Mouse (Mus musculus) WW6 (cell line): Measurements from ENCODE around the gene Klkb1.
A peak's percentile ranks its signal among the peaks of the same experiment; 100 is the strongest.

Experiments used
- DNase-seq: peaks from one replicate; pipeline ENCODE4 v3.0.0-alpha.2; 2013; ENCODE audit warnings: low read depth, low spot score

The Klkb1 gene

DNA sequence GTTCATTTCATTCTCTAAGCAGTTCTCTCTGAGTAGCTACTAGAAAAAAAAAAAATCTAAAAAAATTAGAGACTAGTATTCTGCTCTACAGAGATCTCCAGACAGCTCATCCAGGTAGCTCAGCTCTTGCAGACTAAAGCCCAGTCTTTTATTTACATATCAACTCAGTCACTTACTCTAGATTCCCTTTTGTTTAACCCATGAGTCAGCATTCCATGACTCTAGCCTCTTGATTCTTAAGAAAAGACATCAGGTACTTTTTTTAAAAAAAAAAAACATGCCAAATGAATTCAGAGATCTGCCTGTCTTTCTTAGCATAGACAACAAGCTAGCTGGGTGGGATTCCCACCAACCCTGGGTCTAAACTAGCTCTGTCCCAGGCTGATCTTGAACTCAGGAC lies 26.2 kb downstream of the Klkb1 start:
- DNase-seq: no peak

DNA sequence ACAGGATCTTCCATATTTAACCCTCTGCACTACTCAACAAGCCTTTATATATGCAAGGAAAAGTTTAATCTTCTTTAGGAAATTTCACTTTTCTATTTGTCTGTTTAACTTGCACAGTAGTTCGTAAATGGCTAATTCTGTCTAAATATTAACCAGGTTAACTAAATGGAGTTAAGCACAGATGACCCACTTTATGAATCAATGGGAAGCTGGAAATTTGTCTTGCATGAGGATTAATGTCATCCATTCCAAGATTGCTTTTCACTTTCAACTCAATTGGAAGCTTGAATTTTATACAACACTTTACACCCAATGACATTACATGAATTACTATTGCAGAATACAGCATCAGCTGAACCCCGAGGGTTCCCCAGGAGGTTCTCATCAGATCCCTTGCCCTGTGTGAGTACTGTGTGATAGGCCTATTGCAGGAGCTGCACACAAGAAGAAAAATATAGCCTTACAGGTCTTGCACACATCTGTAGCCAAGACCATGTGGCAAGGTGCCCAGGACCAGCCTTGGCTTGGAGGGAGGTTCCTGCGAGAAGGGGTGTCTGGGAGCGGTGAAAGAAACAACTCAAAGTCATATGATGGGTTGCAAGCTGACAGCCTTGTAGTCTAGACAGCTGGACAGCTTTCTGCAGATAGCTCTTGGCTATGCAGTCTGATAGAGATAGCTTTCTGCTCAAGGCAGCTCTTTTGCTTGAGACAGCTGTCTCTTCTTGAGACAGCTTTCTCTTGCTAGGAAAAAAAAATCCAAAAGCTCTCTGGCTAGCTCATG lies 26.9 kb downstream of the Klkb1 start:
- DNase-seq: no peak

DNA sequence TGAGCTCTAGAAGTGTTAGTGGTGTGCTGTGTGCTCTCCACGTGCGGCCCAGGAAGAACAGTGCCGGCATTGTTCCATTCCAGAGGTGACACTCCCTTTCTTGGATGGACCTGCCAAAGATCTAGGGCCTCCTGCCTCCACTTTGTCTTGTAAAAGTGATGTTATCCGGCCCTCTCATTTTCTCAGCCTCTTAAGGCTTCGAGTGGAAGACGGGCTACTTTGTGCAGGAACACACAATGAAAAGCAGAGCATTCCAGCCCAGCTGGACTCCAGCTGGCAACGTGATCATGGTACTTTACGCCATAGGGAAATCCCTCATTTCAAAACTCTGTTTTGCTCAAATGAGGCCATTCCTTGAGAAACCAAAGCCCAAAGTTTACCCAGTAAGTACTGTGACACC lies 27.7 kb downstream of the Klkb1 start:
- no peak for DNase-seq

DNA sequence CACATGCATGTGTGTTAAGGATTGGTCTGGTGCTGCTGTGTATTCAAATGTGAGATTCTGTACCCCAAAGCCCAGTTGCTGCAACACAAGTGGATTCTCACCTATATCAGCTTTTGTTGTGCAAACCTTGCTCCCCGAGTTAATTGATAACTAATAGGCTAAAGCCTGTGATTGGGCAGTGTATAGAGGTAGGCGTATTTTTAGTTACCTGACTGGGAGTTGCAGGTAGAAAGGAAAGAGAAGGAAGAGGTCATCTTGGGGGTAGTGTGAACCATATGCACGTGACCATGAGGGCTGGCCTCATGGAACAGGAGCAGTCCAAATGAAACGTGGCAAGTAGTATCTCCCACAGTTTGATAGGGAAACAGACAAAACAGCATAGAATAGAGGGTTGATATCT lies 29.7 kb downstream of the Klkb1 start:
- DNase-seq: no peak

DNA sequence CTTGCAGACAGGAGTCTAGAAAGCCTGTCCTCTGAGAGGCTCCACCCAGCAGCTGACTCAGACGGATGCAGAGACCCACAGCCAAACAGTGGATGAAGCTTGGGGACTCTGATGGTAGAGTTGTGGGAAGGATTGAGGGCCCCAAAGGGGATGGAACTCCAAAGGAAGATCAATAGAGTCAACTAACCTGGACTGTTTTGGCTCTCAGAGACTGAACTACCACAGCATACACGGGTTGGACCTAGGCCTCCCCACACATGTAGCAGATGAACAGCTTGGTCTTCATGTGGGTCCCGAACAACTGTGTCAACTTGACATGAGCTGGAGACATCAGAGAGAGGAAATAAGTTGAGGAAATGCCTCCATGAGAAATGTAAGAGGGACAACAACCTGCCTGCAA lies 31.8 kb downstream of the Klkb1 start:
- DNase-seq: no peak

DNA sequence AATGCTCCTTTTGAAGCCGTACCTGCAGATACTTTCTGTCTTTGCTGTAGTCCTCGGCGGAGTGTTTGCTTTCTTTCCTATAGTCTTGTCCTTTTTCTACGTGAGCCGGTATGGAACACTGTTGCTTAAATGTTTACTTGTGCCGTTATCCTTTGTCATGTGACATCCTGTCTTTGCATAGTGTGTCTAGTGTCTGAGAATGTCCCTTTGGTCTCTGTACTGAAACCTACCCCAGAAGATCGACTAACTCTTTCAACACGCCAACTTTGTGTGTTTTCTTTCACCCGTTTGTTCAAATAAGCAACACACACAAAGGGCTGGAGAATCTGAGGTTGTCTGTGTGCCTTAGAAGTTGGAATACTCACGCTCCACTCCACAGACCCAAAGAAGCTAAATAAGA lies 32.7 kb downstream of the Klkb1 start, which contains the start of gene F11:
Gene F11 (minus strand): TSS at position 112 of the 400 bp plus-strand sequence.
- no peak for DNase-seq

DNA sequence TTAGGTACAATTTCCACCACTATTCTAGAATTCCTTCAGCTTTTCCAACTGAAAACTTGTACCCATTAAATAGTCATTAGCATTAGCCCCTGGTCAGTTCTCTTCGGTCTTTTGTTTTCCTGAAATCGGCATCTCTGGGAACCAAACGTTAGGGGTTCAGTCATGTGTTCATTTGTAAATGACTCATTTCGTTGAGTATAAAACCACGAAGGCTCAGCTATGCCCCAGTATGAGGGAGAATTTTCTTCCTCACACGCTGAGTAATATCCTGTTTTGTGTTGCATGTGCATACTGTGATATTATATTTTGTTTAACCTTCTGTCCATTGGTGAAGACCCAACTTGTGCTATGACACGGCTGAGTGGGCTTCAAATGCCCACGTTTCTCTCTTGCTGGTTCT lies 36.2 kb downstream of the Klkb1 start:
- no peak for DNase-seq

DNA sequence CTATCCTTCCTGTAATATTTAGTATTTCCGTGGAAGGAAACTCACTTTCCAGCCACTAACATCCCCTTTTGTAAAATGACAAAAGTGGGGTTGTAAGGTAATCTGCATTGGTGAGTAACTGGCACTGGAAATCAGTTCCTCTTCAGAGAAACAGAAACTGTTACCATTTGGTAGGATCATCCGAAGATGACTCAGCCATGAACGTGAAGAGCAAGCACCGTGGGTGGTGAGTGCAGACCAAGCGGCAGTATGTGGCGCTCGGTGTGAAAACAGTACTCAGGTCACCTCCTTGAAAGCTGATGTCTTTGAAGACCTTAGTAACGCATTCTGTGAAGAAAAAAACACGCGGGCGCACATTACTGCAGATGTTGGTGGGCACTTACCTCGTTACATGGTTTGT lies 39.6 kb downstream of the Klkb1 start:
- no peak for DNase-seq

DNA sequence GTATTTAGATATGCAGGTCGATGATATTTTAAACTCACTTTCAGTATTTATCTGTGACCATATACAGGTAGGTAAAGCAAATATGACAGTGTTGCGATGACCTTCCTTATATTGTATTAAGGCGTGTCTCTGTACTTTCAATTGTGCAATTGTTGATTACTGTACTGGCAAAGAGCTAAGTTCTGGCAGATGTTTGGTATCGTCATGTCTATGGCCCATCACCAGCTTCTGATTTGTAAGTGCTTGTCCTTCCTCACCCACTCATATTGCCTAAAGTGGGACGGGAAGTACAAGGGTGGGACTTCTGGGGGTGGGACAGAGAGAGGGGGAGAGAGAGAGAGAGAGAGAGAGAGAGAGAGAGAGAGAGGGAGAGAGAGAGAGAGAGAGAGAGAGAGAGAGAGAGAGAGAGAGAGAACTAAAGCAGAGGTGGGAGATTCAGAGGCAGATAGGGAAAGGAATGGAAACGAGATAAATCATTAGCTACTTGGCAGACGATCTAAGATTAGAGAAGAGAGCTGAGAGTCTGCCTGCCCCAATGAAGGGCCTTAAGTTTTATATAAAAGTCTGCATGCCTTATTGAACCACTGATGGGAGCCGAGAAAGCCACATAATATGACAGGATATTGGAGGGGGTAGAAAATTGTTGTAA lies 40.3 kb downstream of the Klkb1 start:
- no peak for DNase-seq

DNA sequence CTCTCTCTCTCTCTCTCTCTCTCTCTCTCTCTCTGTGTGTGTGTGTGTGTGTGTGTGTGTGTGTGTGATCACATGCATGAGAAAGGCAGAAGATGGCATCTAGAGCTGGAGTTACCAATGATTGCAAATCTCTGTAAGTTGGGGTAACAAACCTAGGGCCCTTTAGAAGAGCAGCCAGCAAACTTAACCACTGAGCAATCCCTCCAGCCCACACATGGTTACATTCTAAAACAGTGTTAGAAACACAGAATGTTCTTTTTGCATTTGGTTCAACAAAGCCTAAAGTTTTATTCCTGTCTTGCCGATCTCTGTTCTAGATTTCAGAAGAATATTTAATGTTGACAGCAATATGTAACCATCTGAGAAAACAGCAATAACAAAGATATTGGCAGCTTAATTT lies 41.1 kb downstream of the Klkb1 start:
- DNase-seq: no peak

DNA sequence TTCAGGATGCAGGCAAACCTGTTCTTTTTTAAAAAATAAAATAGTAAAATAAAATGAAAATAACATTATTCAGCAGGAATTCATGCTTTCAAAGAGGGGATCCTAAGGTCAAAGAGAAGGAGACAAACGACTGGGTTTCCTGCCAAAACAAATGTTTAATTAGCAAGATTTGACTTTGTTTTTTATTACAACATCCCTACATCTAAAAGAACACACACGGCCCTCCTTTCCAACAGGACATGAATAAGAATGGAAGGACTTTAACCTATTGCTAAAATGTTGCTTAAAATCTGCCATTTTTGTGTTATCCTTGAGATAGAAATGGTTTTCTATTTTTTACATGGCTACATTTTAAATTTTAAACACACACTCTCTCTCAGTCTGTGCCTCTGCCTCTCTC lies 41.5 kb downstream of the Klkb1 start:
- no peak for DNase-seq

DNA sequence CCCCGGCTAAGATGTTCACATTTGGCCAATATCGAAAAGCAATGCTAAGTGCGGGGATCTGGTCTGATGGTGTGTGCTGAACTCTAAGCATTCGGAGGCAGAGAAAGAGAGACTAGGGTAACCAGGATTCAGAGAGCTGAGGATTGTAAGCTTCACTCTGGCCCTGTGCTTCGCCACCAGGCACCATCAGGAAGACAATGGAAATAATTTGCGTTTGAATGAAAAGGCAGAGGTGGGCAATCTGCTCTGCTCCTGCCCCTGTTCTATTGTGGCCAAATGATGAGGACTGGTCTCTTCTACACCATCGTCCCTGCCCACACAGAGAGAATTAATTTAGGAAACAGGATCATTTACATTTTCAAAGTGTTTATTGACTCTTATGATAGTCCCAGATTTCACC lies 48.4 kb downstream of the Klkb1 start:
- DNase-seq: no peak

DNA sequence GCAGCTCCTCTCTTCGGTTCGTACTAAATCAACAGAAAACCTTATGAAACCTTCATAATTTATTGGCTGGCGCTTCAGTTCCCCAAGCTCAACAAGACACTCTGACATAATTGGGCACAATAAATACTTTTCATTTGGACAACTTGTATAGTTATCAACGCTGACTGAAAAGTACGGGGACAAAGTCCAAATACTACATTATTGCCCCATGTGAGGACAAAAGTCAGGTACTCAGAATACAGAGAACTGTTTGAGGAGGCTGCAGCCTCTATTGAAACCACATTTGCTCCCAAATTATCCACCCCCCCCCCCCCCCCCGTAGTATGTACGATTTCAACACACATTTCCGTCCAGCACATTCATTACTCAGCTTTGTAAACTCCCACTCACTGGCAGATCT lies 55.3 kb downstream of the Klkb1 start:
- no peak for DNase-seq

DNA sequence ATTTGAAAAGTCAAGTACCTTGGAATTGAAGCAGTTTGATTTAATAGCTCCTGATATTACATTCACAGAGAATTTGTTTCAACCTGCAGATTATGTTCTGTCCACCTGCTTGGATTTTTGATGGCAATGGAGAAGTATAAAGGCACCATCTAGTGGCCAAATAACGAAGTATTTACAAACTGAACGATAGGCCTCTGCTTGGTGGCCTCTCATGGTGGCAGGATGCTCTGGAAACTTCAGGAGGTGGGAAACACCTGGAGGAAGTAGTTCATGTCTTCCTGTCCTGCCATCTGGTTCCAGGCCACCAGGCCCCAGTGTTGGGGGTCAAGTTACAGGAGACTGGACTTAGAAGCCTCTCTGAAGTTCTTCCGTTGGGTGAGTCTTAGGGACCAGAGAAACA lies 56.4 kb downstream of the Klkb1 start:
- DNase-seq: no peak

DNA sequence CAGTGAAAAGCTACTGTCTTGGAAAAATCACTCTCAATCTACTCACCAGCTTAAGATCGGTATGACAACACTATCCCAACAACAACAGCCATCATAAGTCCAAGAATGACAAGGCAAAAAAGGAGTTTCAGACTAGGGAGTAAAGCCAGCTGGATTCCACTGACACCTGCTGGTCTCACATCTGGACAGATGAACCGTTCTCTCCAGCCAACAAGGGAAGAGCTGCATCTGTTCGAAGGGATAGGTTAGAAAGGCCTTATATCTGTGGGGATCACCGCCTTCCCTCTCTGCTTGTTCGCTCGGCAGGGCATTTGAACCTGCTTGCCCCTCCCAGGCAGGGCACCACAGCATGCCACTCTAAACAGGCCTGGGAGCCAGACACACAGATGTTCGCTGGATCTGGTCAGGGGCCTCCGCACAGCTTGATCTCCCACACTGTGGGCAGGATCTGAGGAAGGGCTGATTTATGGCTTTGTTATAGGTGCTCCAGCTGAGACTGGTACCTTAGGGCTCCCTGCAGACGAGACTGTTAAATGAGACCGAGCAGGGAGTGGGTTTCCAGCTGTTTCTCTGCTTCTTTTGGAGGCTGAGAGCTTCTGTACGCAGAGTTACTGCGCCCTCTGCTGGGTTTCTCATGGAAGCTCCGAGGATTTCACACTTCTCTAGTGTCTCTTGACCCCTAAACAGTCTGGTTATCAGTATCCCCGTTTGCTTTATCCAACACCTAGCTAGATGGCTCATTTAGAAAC lies 58.3 kb downstream of the Klkb1 start:
- peak; percentile 66 for DNase-seq

DNA sequence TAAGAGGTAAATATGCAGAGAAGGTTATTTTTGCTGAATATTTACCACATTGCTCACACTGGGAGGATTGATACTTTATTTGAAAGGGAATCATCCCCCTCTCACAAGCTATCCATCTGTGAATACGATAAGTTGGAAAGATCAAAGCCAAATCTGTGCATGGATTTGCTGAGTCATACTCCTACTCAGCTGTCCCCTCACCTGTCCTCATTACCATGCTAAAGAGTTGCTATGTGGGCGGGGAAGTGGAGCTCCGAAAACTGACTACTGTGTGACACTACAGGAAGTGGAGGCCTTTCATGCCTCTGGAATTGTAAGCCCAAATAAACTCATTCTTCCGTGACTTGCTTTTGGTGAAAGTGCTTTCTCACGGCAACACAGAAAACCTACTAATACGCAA lies 59.4 kb downstream of the Klkb1 start:
- DNase-seq: no peak

DNA sequence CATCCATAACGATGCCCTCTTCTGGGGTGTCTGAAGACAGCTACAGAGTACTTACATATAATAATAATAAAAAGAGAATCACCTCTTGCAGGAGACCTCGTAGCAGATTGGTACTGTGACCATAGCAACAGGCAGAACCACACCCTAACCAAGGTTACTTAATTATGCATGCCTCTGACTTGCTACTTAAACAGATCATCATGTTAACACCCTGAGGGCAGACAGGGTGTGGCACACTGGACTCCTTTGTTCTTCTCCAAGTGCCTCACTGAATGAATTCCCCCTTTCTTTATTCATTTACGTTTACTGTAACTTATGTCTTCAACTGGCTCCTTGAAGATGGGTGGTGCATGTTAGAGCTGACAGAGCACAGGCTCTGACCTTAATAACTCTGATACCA lies 61.4 kb downstream of the Klkb1 start:
- peak; percentile 77 for DNase-seq
